Mouse (Mus musculus): ENCODE data around the gene Mns1. TPM values are rescaled to one million over a fixed set of nuclear protein-coding genes. Genes with fewer than 3 reads are reported as not detected.

Gene Mns1
- 45.2 and 109 TPM in 2 replicates for polyA plus RNA-seq (2012; rRNA removed)

DNA sequence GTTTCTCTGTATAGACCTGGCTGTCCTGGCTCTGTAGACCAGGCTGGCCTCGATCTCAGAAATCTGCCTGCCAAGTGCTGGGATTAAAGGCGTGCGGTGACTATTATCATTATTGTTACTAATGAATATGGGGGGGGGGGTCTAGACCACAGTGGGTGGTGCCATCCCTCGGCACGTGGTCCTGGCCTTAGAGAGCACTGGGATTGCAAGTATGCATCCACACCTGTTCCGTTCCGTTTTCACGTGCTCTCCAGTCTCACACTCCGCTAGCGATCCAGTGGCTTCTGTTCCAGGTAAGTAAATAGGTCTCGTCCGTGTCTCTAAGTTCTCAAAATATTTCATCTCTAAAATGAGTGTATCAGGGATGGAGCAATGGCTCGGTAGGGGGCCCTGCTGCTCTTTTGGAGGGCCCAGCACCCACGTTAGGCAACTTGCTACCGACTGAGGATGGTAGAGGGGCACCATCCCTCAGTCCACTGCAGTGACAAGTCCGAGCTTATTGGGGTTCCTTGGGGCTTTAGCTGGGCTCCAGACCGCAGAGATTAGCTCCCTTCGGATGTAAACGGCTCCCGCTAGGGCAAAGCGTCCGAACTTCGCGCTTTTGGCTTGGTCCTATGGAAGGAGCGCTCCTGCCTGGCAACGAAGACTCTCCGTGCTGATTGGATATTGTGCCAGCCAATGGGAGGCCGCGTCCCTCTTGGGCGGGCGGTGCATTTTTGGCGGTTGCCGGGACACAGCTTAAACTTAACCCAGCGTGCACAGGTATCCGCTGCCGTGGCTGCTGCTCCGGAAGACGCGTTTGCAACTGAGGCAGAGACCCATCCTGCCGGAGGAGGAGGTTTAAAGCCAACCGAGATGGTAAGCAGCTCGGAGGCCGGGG is at the start of gene Mns1:
Gene Mns1, plus strand, starts transcription at position 190 of the 880 bp plus-strand sequence.

GRCm38 (mm10) chr9:72492194-72492565 is 54.4 kb downstream of the Mns1 start, which contains the start of gene Tex9:
Gene Tex9, minus strand, starts transcription at chr9:72492212.

Other genes with a start within 250 kb of the Mns1 start
- gene Zfp280d, start 163.2 kb upstream of the Mns1 start, polyA plus RNA-seq (2012; rRNA removed): 79.9 and 88.4 TPM in 2 replicates
- 55.4 and 65.9 TPM in 2 replicates for gene Tex9, start 54.2 kb downstream of the Mns1 start, polyA plus RNA-seq (2012; rRNA removed)
- 17.3 and 27.0 TPM in 2 replicates for gene Rfx7, start 94.2 kb downstream of the Mns1 start, polyA plus RNA-seq (2012; rRNA removed)
- gene Nedd4, start 224.3 kb downstream of the Mns1 start, polyA plus RNA-seq (2012; rRNA removed): 560 and 881 TPM in 2 replicates

Data from central nervous system, embryonic 11.5 days (tissue).